Mouse (Mus musculus) yolk sac, embryonic 10.5 days (tissue): ENCODE results near the gene Mmp24.
"Not testable (repeated sequence)": the region's sequence is repeated elsewhere in the genome, so short reads cannot be mapped to it uniquely, and the experiment has no call there.

ENCODE experiments used
- DNase-seq: peaks from one replicate; pipeline ENCODE4 v3.0.0-alpha.2; 2017; ENCODE audit warnings: low spot score

Gene Mmp24

GRCm38 (mm10) chr2:155774927-155775684 is at the start of gene Mmp24:
Gene Mmp24 (plus strand): TSS chr2:155775342.
- DNase-seq: no peak

GRCm38 (mm10) chr2:155726302-155726701 is 48.8 kb upstream of the Mmp24 start:
- DNase-seq: no peak

- no peak for DNase-seq
These were observed 47.3 kb upstream of the Mmp24 start for GRCm38 (mm10) chr2:155727764-155728395.

- peak; percentile 11 for DNase-seq
These were observed 46.4 kb upstream of the Mmp24 start for GRCm38 (mm10) chr2:155728742-155729141.

- peak; percentile 93 for DNase-seq
These were observed 45.9 kb upstream of the Mmp24 start, which contains the start of gene Edem2 for GRCm38 (mm10) chr2:155729158-155729645. Gene Edem2 (minus strand): TSS chr2:155729475.

GRCm38 (mm10) chr2:155735080-155735479 is 40.1 kb upstream of the Mmp24 start:
- DNase-seq: no peak

GRCm38 (mm10) chr2:155735766-155736165 is 39.4 kb upstream of the Mmp24 start, which contains the start of gene Gm17581:
Gene Gm17581 (minus strand): TSS chr2:155735866.
- not testable (repeated sequence) for DNase-seq

- DNase-seq: no peak
These were observed 38.2 kb upstream of the Mmp24 start for GRCm38 (mm10) chr2:155736936-155737335.

GRCm38 (mm10) chr2:155737803-155738202 is 37.3 kb upstream of the Mmp24 start:
- DNase-seq: no peak

GRCm38 (mm10) chr2:155742211-155742610 is 32.9 kb upstream of the Mmp24 start:
- DNase-seq: no peak

- no peak for DNase-seq
These were observed 32.2 kb upstream of the Mmp24 start for GRCm38 (mm10) chr2:155742931-155743337.

GRCm38 (mm10) chr2:155743351-155743750 is 31.8 kb upstream of the Mmp24 start:
- no peak for DNase-seq

GRCm38 (mm10) chr2:155745487-155745886 is 29.7 kb upstream of the Mmp24 start:
- no peak for DNase-seq

GRCm38 (mm10) chr2:155749394-155749793 is 25.7 kb upstream of the Mmp24 start:
- DNase-seq: no peak

- DNase-seq: peak; percentile 68
These were observed 23.9 kb upstream of the Mmp24 start, which contains the start of gene Procr for GRCm38 (mm10) chr2:155751014-155751786. Gene Procr (plus strand): TSS chr2:155751117.

- DNase-seq: no peak
These were observed 19.4 kb upstream of the Mmp24 start for GRCm38 (mm10) chr2:155755746-155756145.

- no peak for DNase-seq
These were observed 18.1 kb upstream of the Mmp24 start for GRCm38 (mm10) chr2:155756855-155757566.

GRCm38 (mm10) chr2:155764679-155765418 is 10.3 kb upstream of the Mmp24 start:
- peak; percentile 45 for DNase-seq

- DNase-seq: no peak
These were observed 1.5 kb upstream of the Mmp24 start for GRCm38 (mm10) chr2:155773664-155774063.

GRCm38 (mm10) chr2:155774261-155774926 is 748 bp upstream of the Mmp24 start:
- no peak for DNase-seq
